9 mouse cellular contexts compared by ENCODE assay signal in the genomic region with DNA sequence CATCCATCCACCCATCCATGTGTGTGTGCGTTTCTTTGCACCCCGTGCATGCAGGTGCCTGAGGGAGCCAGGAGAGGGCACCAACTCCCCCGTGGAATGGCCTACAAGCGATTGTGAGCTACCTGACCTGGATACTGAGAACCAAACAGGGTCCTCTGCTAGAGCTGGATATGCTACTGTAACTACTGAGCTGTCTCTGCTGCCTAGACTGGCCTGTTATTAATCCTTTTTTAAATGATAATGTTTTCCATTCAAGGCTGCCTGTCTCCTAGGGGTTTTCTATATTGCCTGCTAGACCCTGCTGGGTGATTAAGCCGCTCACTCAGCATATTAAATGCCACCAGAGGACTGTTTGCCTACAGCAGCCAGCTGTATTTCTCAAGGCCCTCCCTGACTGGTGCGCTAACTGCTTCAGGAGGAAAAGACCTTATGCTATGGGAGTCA. TPM values are rescaled to one million over a fixed set of nuclear protein-coding genes. Genes with fewer than 3 reads are reported as not detected.
A peak's percentile ranks its signal among the peaks of the same experiment; 100 is the strongest.
DNase-seq lines count a peak whose midpoint lies in the region; ATAC-seq lines count a peak whose summit lies in the region.
"Had no signal": no experiment of that assay in that cellular context is flagged by ENCODE, and none has a peak within 500 bp of the region (broad histone marks: within the 10 kb centered on the region; RNA-seq: fewer than 3 reads in every experiment).

No protein-coding gene starts in this region.

- H3K4me3 ChIP-seq in heart, embryonic 12.5 days: no peak overlapping the region
- H3K4me3 ChIP-seq in forebrain, embryonic 13.5 days: no peak overlapping the region
- H3K4me3 ChIP-seq in midbrain, embryonic 10.5 days: no peak overlapping the region
- H3K4me3 ChIP-seq: stomach, embryonic 15.5 days had no signal

- H3K4me1 ChIP-seq in heart, embryonic 12.5 days (replicated peaks): peaks cover 35% of the 10 kb centered on the region
- peaks cover 17% of the 10 kb centered on the region for H3K4me1 ChIP-seq in forebrain, embryonic 13.5 days
- peaks cover 21% of the 10 kb centered on the region for H3K4me1 ChIP-seq in midbrain, embryonic 10.5 days

- 53% methylated on average over 6 of the region's 6 CpGs for WGBS in heart, embryonic 12.5 days
- WGBS in forebrain, embryonic 13.5 days: 37% methylated on average over 6 of the region's 6 CpGs
- 39% methylated on average over 6 of the region's 6 CpGs for WGBS in midbrain, embryonic 10.5 days

- ATAC-seq in heart, embryonic 12.5 days (ENCODE audit: insufficient number of reproducible peaks, low FRiP score): no peak
- peak; percentile 72; the same call in 1 of the 2 replicates for ATAC-seq in forebrain, embryonic 13.5 days
- no peak for ATAC-seq in erythroblast, adult 5-6 weeks (replicated peaks; ENCODE audit: low FRiP score, poor library complexity, severe bottlenecking)

- H3K9ac ChIP-seq in heart, embryonic 12.5 days: no peak overlapping the region
- H3K9ac ChIP-seq in forebrain, embryonic 13.5 days: no peak overlapping the region
- H3K9ac ChIP-seq: stomach, embryonic 15.5 days had no signal

- no peaks in the 10 kb centered on the region; the same call in 1 of the 2 replicates for H3K9me3 ChIP-seq in heart, embryonic 12.5 days (replicated peaks)
- H3K9me3 ChIP-seq in forebrain, embryonic 13.5 days (replicated peaks): no peaks in the 10 kb centered on the region
- no peaks in the 10 kb centered on the region for H3K9me3 ChIP-seq in midbrain, embryonic 10.5 days (replicated peaks)
- H3K9me3 ChIP-seq: stomach, embryonic 15.5 days had no signal

- no peaks in the 10 kb centered on the region for H3K27me3 ChIP-seq in heart, embryonic 12.5 days (replicated peaks)
- H3K27me3 ChIP-seq in forebrain, embryonic 13.5 days: no peaks in the 10 kb centered on the region
- H3K27me3 ChIP-seq in midbrain, embryonic 10.5 days (ENCODE audit: low read depth, poor library complexity, severe bottlenecking): no peaks in the 10 kb centered on the region
- H3K27me3 ChIP-seq: stomach, embryonic 15.5 days had no signal

- DNase-seq in heart, postnatal 36 days: no peak
- DNase-seq in B cell, adult 2 months: peak; percentile 15 to 16
- no peak for DNase-seq in midbrain, embryonic 10.5 days (ENCODE audit: low spot score)
- no peak for DNase-seq in layer of hippocampus, postnatal 36 days
- no peak for DNase-seq in urinary bladder, adult 2 months (ENCODE audit: low spot score)

- H3K4me2 ChIP-seq in heart, embryonic 12.5 days: no peak overlapping the region
- H3K4me2 ChIP-seq in forebrain, embryonic 13.5 days: no peak overlapping the region
- H3K4me2 ChIP-seq: stomach, embryonic 15.5 days had no signal

- no peaks in the 10 kb centered on the region for H3K36me3 ChIP-seq in heart, embryonic 12.5 days
- no peaks in the 10 kb centered on the region for H3K36me3 ChIP-seq in forebrain, embryonic 13.5 days (ENCODE audit: poor library complexity, severe bottlenecking)
- H3K36me3 ChIP-seq in midbrain, embryonic 10.5 days: no peaks in the 10 kb centered on the region
- H3K36me3 ChIP-seq: stomach, embryonic 15.5 days had no signal

- intact Hi-C loops in heart, postnatal 36 days (cut with DNase I): no loop called here

- 0 out of 2 replicates have a peak overlapping the region, but pooled peaks have one; percentile 3 for H3K27ac ChIP-seq in heart, embryonic 12.5 days (ENCODE audit: poor library complexity, severe bottlenecking)
- 0 out of 2 replicates have a peak overlapping the region, but pooled peaks have one; percentile 1 for H3K27ac ChIP-seq in forebrain, embryonic 13.5 days
- H3K27ac ChIP-seq in midbrain, embryonic 10.5 days (replicated peaks): peak overlapping the region; percentile 18; the same call in 1 of the 2 replicates
- H3K27ac ChIP-seq: stomach, embryonic 15.5 days had no signal

RNA-seq across cellular contexts. Expression of a gene that starts 34.1 kb away (rescaled TPM):
- 4.1 and 4.3 TPM in 2 replicates for polyA plus RNA-seq in heart, embryonic 12.5 days (2016; fragmentation: Nextera tagmentation; extraction: Ambion mirVana)
- 10 to 100 TPM; 11.1 to 11.5 TPM for total RNA-seq in heart, postnatal 36 days (2021)
- polyA plus RNA-seq in forebrain, embryonic 13.5 days (2015; fragmentation: Nextera tagmentation; extraction: Ambion mirVana): 8.9 and 10.1 TPM in 2 replicates
- 4.0 and 6.1 TPM in 2 replicates for polyA plus RNA-seq in midbrain, embryonic 10.5 days (2016; fragmentation: Nextera tagmentation; extraction: Ambion mirVana)
- total RNA-seq in erythroblast, adult 5-6 weeks (2015; ENCODE audit: low replicate concordance): 10.8 and 11.7 TPM in 2 replicates
- 6.8 and 9.4 TPM in 2 replicates for total RNA-seq in erythroblast, adult 5-6 weeks (2017; ENCODE audit: low replicate concordance)
- total RNA-seq in layer of hippocampus, postnatal 36 days (2021): 10 to 100 TPM; 52.6 to 52.7 TPM
- polyA plus RNA-seq in urinary bladder, adult 2 months (2012; rRNA removed): 12.7 and 15.4 TPM in 2 replicates

Comparison
In these comparisons a context has a peak if more than half of its experiments do, and no peak if none do; other contexts are left out.
1. DNase-seq: peak in B cell, adult 2 months (2 of 2); none in heart, postnatal 36 days (0 of 2), midbrain, embryonic 10.5 days (single experiment), layer of hippocampus, postnatal 36 days (0 of 2) and urinary bladder, adult 2 months (single experiment).
2. Peak in every context shown above with its lines, with median percentiles within 50 percentile points of each other: H3K27ac ChIP-seq.